Mouse (Mus musculus) limb, embryonic 14.5 days (tissue): Measurements from ENCODE around the gene Gm11032. TPM values are rescaled to one million over a fixed set of nuclear protein-coding genes. Genes with fewer than 3 reads are reported as not detected.
A peak's percentile ranks its signal among the peaks of the same experiment; 100 is the strongest.

Experiments
- ATAC-seq: fragments of 200-750 bp; cut with Nextera tagmentation; 2 replicates; pipeline ENCODE4 v1.8.0; 2017; ENCODE audit warnings: low read depth, moderate number of reproducible peaks, moderate TSS enrichment; ENCODE audit not compliant: low FRiP score
- DNase-seq: peaks from one replicate; pipeline ENCODE4 v3.0.0-alpha.2; 2015; ENCODE audit warnings: low spot score
- H3K27ac ChIP-seq: fragments of 300-500 bp; sonication (generic); replicated peaks from 2 replicates; pipeline ENCODE4 v1.5.1; 2014; ENCODE audit warnings: low read depth, mild to moderate bottlenecking, low read length, moderate library complexity, mixed read lengths
- H3K27me3 ChIP-seq: fragments of 300-500 bp; sonication (generic); 2 replicates; pipeline ENCODE4 v1.6.1; 2014; ENCODE audit warnings: low read length, mixed read lengths; ENCODE audit not compliant: control insufficient read depth, insufficient read depth
- H3K36me3 ChIP-seq: fragments of 300-500 bp; sonication (generic); 2 replicates; pipeline ENCODE4 v1.6.1; 2014; ENCODE audit warnings: mild to moderate bottlenecking, low read length, moderate library complexity, mixed read lengths; ENCODE audit not compliant: control insufficient read depth, insufficient read depth
- H3K4me1 ChIP-seq: fragments of 300-500 bp; sonication (generic); 2 replicates; pipeline ENCODE4 v1.6.1; 2014; ENCODE audit warnings: antibody characterized with exemption, low read length, mixed read lengths; ENCODE audit not compliant: control insufficient read depth, insufficient read depth
- H3K4me2 ChIP-seq: fragments of 300-500 bp; sonication (generic); replicated peaks from 2 replicates; pipeline ENCODE4 v1.6.1; 2014; ENCODE audit warnings: low read depth, mild to moderate bottlenecking, low read length, moderate library complexity; ENCODE audit not compliant: severe bottlenecking
- H3K4me3 ChIP-seq: fragments of 300-500 bp; sonication (generic); replicated peaks from 2 replicates; pipeline ENCODE4 v1.5.1; 2014; ENCODE audit warnings: low read length
- H3K9ac ChIP-seq: fragments of 300-500 bp; sonication (generic); 2 replicates; pipeline ENCODE4 v1.6.1; 2014; ENCODE audit warnings: mild to moderate bottlenecking, low read depth, low read length, moderate library complexity; ENCODE audit not compliant: severe bottlenecking
- H3K9me3 ChIP-seq: fragments of 300-500 bp; sonication (generic); 2 replicates; pipeline ENCODE4 v1.6.1; 2016; ENCODE audit warnings: low read length; ENCODE audit not compliant: control insufficient read depth
- POLR2A ChIP-seq: fragments of 200-500 bp; IDR thresholded peaks from 2 replicates; pipeline ENCODE4 v1.8.0; 2012; ENCODE audit warnings: inconsistent platforms, mild to moderate bottlenecking, moderate library complexity, borderline replicate concordance; ENCODE audit not compliant: insufficient read depth, insufficient read length; ENCODE audit errors: extremely low read depth
- WGBS: fragments of 180-500 bp; shearing (Covaris S2); extraction: QIAGEN DNeasy Blood & Tissue Kit; methylation state at CpG from one replicate; pipeline ENCODE4 v1.1.7; 2014; 5-methylcytosine and 5-hydroxymethylcytosine counted together
- polyA plus RNA-seq, 2 experiments: library from polyadenylated mRNA; depleted of rRNA in 1 of 2; stranded (reverse) in 1 of 2; unstranded in 1 of 2; fragments of >200 nt; fragmentation: Nextera tagmentation in 1 of 2; extraction: Ambion mirVana in 1 of 2; gene quantifications; 2 replicates each; pipeline versions ENCODE4 v1.2.1 to v1.2.3; 2012 to 2014

The Gm11032 gene
- polyA plus RNA-seq, 2 experiments = not detected

DNA sequence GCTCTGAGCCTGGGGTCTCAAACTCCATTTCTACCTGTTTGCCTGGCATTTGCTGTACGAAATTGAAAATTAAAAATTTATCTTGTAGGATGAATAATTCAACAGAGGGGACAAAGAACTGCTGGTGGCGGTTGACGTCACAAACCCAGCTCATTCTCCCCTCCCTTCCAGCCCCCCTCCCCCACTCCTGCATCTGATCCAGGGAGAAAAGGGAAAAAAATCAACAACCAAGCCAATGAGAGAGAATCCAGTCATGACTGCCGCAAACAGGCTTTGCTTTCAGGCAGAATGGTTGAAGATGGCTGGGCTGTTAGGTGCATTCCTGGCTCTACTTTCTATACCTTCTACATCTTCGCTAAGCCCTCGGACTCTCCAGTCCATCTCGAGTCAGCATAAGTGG, 6.1 kb downstream of the Gm11032 start:
- no peaks in the 10 kb centered on the region for H3K27me3 ChIP-seq
- H3K27ac ChIP-seq = no peak overlapping the region
- TF ChIP-seq POLR2A = no peak
- H3K4me3 ChIP-seq = no peak overlapping the region
- ATAC-seq (no peak), DNase-seq (no peak)
- WGBS = 83% methylated on average over 7 of the region's 7 CpGs
- no peaks in the 10 kb centered on the region for H3K36me3 ChIP-seq
- H3K4me1 ChIP-seq = peaks cover 5% of the 10 kb centered on the region; the same call in 1 of the 2 replicates
- no peaks in the 10 kb centered on the region for H3K9me3 ChIP-seq
- H3K9ac ChIP-seq = no peak overlapping the region
- no peak overlapping the region for H3K4me2 ChIP-seq

DNA sequence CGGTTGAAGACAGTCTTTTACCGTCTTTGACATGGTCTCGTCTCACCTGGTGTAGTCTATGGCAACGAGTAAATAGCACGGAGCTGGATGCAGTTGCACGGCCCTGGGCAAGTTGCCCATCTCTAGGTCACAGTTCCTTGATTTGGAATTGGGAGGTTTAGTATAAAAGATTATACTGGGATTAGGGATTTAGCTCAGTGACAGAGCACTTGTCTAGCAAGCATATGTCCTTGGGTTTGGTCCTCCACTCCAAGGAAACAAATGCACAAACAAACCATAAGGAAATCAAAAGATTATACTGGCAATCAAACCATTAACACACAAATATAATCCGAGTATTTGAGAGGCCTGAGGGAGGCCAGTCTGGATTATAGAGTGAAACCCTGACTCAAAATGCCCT, 7.8 kb downstream of the Gm11032 start:
- TF ChIP-seq POLR2A = no peak
- 69% methylated on average over 7 of the region's 7 CpGs for WGBS

DNA sequence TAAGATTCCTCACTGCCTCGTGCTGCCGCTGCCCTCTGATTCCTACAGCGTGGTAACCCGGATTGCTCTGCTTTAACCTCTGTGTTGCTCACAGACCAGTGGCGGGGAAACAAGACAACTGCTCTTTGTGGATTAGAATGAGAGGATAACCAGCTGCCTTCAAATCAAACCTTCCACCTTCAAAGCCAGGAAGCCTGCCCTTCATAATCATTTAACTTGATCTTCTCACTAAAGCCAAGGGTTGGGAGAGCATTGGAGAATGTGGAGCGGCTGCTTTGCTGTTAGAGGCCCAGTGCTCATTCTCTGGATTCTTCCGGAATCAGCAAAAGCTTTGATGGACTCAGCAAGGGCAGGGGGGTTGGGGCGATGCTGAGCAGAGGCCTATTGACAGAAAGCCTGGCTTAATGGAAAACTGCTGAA, 10.0 kb downstream of the Gm11032 start:
- no peak for ATAC-seq
- TF ChIP-seq POLR2A = no peak
- H3K36me3 ChIP-seq = no peaks in the 10 kb centered on the region
- no peak overlapping the region for H3K9ac ChIP-seq
- peaks cover 5% of the 10 kb centered on the region; the same call in 1 of the 2 replicates for H3K4me1 ChIP-seq
- no peak overlapping the region for H3K4me2 ChIP-seq
- no peak overlapping the region for H3K4me3 ChIP-seq
- H3K27me3 ChIP-seq = no peaks in the 10 kb centered on the region
- DNase-seq = peak; percentile 17
- H3K27ac ChIP-seq = no peak overlapping the region
- 26% methylated on average over 8 of the region's 8 CpGs for WGBS
- no peaks in the 10 kb centered on the region for H3K9me3 ChIP-seq

More for the DNA sequence above, 7.8 kb downstream of the Gm11032 start:
- Histone ChIP-seq H3K27me3 (no peaks in the 10 kb centered on the region), H3K9ac (no peak overlapping the region), H3K4me2 (no peak overlapping the region), H3K4me3 (no peak overlapping the region), H3K27ac (no peak overlapping the region), H3K4me1 (peaks cover 5% of the 10 kb centered on the region; the same call in 1 of the 2 replicates), H3K36me3 (no peaks in the 10 kb centered on the region), H3K9me3 (no peaks in the 10 kb centered on the region)
- ATAC-seq (no peak), DNase-seq (no peak)

DNA sequence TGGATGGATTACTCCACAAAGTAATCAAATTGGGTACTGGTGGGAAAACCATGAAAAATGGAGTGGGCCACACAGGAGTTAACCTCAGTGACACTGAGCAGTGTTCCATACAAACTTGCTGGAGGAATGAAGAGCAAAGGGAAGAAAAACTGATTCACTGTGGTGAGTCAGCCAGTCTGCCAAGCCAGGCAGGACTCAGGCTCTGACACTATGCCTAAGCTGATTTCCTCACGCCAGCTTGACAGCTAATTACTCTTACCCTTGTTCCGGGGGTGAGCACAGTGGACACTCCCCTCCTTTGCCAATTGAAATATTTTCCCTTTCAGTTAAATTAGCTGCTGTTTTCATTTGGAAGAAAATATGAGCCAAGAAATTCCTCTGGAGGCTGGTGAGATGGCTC, 13.6 kb downstream of the Gm11032 start:
- H3K4me2 ChIP-seq = no peak overlapping the region
- no peaks in the 10 kb centered on the region for H3K27me3 ChIP-seq
- no peaks in the 10 kb centered on the region for H3K9me3 ChIP-seq
- no peak for TF ChIP-seq POLR2A
- H3K27ac ChIP-seq = no peak overlapping the region
- H3K4me3 ChIP-seq = no peak overlapping the region
- no peaks in the 10 kb centered on the region for H3K36me3 ChIP-seq
- no peak overlapping the region for H3K9ac ChIP-seq
- peaks cover 14% of the 10 kb centered on the region for H3K4me1 ChIP-seq
- ATAC-seq (no peak), DNase-seq (no peak)
- 39% methylated on average over 2 of the region's 2 CpGs for WGBS

DNA sequence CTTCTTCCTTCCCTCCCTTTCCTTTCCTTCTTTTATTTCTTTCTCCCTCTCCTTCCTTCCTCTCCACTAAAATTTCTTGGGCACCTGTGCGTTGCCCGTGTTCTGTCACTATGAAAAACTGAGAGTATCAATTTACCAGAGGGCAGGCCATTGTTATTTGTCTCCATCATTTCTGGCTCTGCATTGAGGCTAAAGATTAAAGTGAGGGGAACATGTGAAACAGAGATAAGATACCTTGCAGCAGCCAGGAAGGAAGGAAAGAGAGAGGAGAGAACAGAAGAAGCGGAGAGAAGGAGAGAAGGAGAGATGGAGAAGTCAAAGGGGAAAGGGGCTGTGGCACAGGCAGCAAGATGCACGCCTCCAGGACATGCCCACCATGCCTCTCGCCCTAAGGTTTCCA, 14.5 kb downstream of the Gm11032 start:
- Histone ChIP-seq H3K9ac (no peak overlapping the region), H3K36me3 (no peaks in the 10 kb centered on the region), H3K27ac (no peak overlapping the region), H3K27me3 (no peaks in the 10 kb centered on the region), H3K4me2 (no peak overlapping the region), H3K9me3 (no peaks in the 10 kb centered on the region), H3K4me1 (peaks cover 18% of the 10 kb centered on the region), H3K4me3 (no peak overlapping the region)
- 72% methylated on average over 5 of the region's 5 CpGs for WGBS
- no peak for DNase-seq
- ATAC-seq = no peak
- no peak for TF ChIP-seq POLR2A
